In the genomic region with DNA sequence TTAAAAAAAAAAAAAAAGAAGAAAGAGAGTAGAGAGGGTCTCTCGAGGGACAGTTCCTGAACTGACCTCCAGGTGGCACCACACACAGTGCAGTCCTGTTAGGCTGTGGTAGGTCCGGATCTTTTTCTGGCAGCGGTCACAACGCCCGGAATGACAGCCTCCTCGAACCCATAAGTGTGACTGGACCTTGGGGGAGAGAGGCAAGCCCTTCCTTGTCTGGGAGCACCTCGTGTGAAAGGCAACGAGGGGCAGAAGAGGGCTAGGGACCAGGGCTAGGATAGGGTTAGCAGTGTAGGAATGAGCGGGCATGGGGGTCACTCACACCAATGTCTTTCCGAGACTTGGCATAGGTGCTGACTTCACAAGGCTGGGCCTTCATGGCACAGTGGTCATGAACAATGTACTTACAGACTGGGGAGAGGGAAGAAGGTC, we compare ENCODE assay signal across 8 mouse cellular contexts. TPM values are rescaled to one million over a fixed set of nuclear protein-coding genes. Genes with fewer than 3 reads are reported as not detected.
DNase-seq lines count a peak whose midpoint lies in the region; ATAC-seq and TF ChIP-seq lines count a peak whose summit lies in the region.

No protein-coding gene starts in this region.

- no peaks in the 10 kb centered on the region for H3K4me1 ChIP-seq in intestine, embryonic 14.5 days (replicated peaks; ENCODE audit: control insufficient read depth, insufficient read depth, low read length)
- H3K4me1 ChIP-seq in limb, embryonic 10.5 days, result 0 out of 2 replicates have a peak, but pooled peaks cover 4% of the 10 kb centered on the region
- H3K4me1 ChIP-seq in midbrain, embryonic 12.5 days, result no peaks in the 10 kb centered on the region
- no peaks in the 10 kb centered on the region for H3K4me1 ChIP-seq in small intestine, adult 2 months (ENCODE audit: control insufficient read depth, insufficient read depth, insufficient read length, low read length)

- H3K9ac ChIP-seq in intestine, embryonic 14.5 days (ENCODE audit: low read length), result no peak overlapping the region
- H3K9ac ChIP-seq in midbrain, embryonic 12.5 days (replicated peaks), result no peak overlapping the region

- H3K27ac ChIP-seq in intestine, embryonic 14.5 days (ENCODE audit: low read depth), result no peak overlapping the region
- H3K27ac ChIP-seq in limb, embryonic 10.5 days, result no peak overlapping the region
- H3K27ac ChIP-seq in midbrain, embryonic 12.5 days (replicated peaks), result no peak overlapping the region
- H3K27ac ChIP-seq in small intestine, adult 2 months (ENCODE audit: insufficient read depth, low read depth, low read length), result no peak overlapping the region

- no peak overlapping the region for H3K4me2 ChIP-seq in intestine, embryonic 14.5 days (ENCODE audit: low read length)
- H3K4me2 ChIP-seq in midbrain, embryonic 12.5 days (replicated peaks), result no peak overlapping the region

- no peak for TF ChIP-seq POLR2A in small intestine, adult 2 months (IDR thresholded peaks at IDR 0.05; ENCODE audit: low read depth, low read length)

- peak; percentile 72 for DNase-seq in layer of hippocampus, adult 11-12 months (ENCODE audit: low spot score)
- DNase-seq in layer of hippocampus, adult 9-10 months (ENCODE audit: low spot score), result no peak
- DNase-seq in embryo, embryonic 10.5 days (ENCODE audit: low spot score), result peak; percentile 79
- peak; percentile 30 for DNase-seq in gastrocnemius, postnatal 25 days
- peak; percentile 86 for DNase-seq in intestine, embryonic 14.5 days (ENCODE audit: low spot score)
- peak; percentile 78 for DNase-seq in limb, embryonic 10.5 days (ENCODE audit: low spot score)

- TF ChIP-seq CTCF in small intestine, adult 2 months (IDR thresholded peaks at IDR 0.05; ENCODE audit: extremely low read depth, insufficient read length, insufficient replicate concordance, low read depth, low read length), result peak; percentile 75; the same call in 1 of the 2 replicates

- H3K4me3 ChIP-seq in intestine, embryonic 14.5 days (ENCODE audit: low read depth, low read length), result no peak overlapping the region
- H3K4me3 ChIP-seq in limb, embryonic 10.5 days, result no peak overlapping the region
- no peak overlapping the region for H3K4me3 ChIP-seq in midbrain, embryonic 12.5 days
- no peak overlapping the region for H3K4me3 ChIP-seq in small intestine, adult 2 months (ENCODE audit: low read depth, low read length)

- H3K27me3 ChIP-seq in intestine, embryonic 14.5 days (replicated peaks; ENCODE audit: control insufficient read depth, insufficient read depth, low read length), result no peaks in the 10 kb centered on the region
- H3K27me3 ChIP-seq in limb, embryonic 10.5 days (ENCODE audit: low read depth, poor library complexity, severe bottlenecking), result no peaks in the 10 kb centered on the region
- no peaks in the 10 kb centered on the region for H3K27me3 ChIP-seq in midbrain, embryonic 12.5 days
- H3K27me3 ChIP-seq in small intestine, adult 2 months (ENCODE audit: control insufficient read depth, insufficient read depth, low read length), result no peaks in the 10 kb centered on the region

- H3K36me3 ChIP-seq in intestine, embryonic 14.5 days (ENCODE audit: control insufficient read depth, insufficient read depth, low read length), result no peaks in the 10 kb centered on the region
- peaks cover 10% of the 10 kb centered on the region for H3K36me3 ChIP-seq in limb, embryonic 10.5 days
- no peaks in the 10 kb centered on the region for H3K36me3 ChIP-seq in midbrain, embryonic 12.5 days
- peaks cover 68% of the 10 kb centered on the region for H3K36me3 ChIP-seq in small intestine, adult 2 months (ENCODE audit: control insufficient read depth, insufficient read depth, low read length)

- H3K9me3 ChIP-seq in intestine, embryonic 14.5 days (ENCODE audit: control insufficient read depth, low read length), result no peaks in the 10 kb centered on the region
- H3K9me3 ChIP-seq in limb, embryonic 10.5 days (replicated peaks), result no peaks in the 10 kb centered on the region
- H3K9me3 ChIP-seq in midbrain, embryonic 12.5 days, result no peaks in the 10 kb centered on the region

- ATAC-seq in intestine, embryonic 14.5 days (replicated peaks; ENCODE audit: low FRiP score, low TSS enrichment, low read depth), result peak; percentile 66; the same call in 1 of the 2 replicates
- ATAC-seq in midbrain, embryonic 12.5 days (ENCODE audit: low FRiP score, low read depth), result peak; percentile 65

- 21% methylated on average over 10 of the region's 10 CpGs for WGBS in intestine, embryonic 14.5 days
- 26% methylated on average over 10 of the region's 10 CpGs for WGBS in limb, embryonic 10.5 days
- 14% methylated on average over 10 of the region's 10 CpGs for WGBS in midbrain, embryonic 12.5 days
- WGBS in small intestine, adult 2 months, result 22% methylated on average over 10 of the region's 10 CpGs

RNA-seq across cellular contexts. Expression of gene Dgka, which starts 13.6 kb away (rescaled TPM):
- total RNA-seq in gastrocnemius, postnatal 25 days (2021), result 1 to 10 TPM; 8.0 to 8.3 TPM
- polyA plus RNA-seq in intestine, embryonic 14.5 days (2014; fragmentation: Nextera tagmentation; extraction: Ambion mirVana), result 5.9 and 7.7 TPM in 2 replicates
- 3.7 and 5.0 TPM in 2 replicates for polyA plus RNA-seq in limb, embryonic 10.5 days (2016; fragmentation: Nextera tagmentation; extraction: Ambion mirVana)
- polyA plus RNA-seq in midbrain, embryonic 12.5 days (2016; fragmentation: Nextera tagmentation; extraction: Ambion mirVana), result 3.9 and 4.8 TPM in 2 replicates
- 35.0 and 101 TPM in 2 replicates for polyA plus RNA-seq in small intestine, adult 2 months (2012; rRNA removed)

RNA-seq across cellular contexts. Expression of gene Pym1, which starts 16.7 kb away (rescaled TPM):
- total RNA-seq in gastrocnemius, postnatal 25 days (2021), result 1 to 10 TPM; 9.8 to 10.0 TPM
- polyA plus RNA-seq in intestine, embryonic 14.5 days (2014; fragmentation: Nextera tagmentation; extraction: Ambion mirVana), result 34.2 and 38.5 TPM in 2 replicates
- polyA plus RNA-seq in limb, embryonic 10.5 days (2016; fragmentation: Nextera tagmentation; extraction: Ambion mirVana), result 61.0 and 63.1 TPM in 2 replicates
- 50.5 and 54.6 TPM in 2 replicates for polyA plus RNA-seq in midbrain, embryonic 12.5 days (2016; fragmentation: Nextera tagmentation; extraction: Ambion mirVana)
- 6.9 and 17.0 TPM in 2 replicates for polyA plus RNA-seq in small intestine, adult 2 months (2012; rRNA removed)

RNA-seq across cellular contexts. Expression of gene Cdk2, which starts 26.2 kb away (rescaled TPM):
- 1 to 10 TPM; 3.8 to 5.3 TPM for total RNA-seq in gastrocnemius, postnatal 25 days (2021)
- polyA plus RNA-seq in intestine, embryonic 14.5 days (2014; fragmentation: Nextera tagmentation; extraction: Ambion mirVana), result 89.0 and 93.2 TPM in 2 replicates
- polyA plus RNA-seq in limb, embryonic 10.5 days (2016; fragmentation: Nextera tagmentation; extraction: Ambion mirVana), result 136 and 150 TPM in 2 replicates
- polyA plus RNA-seq in midbrain, embryonic 12.5 days (2016; fragmentation: Nextera tagmentation; extraction: Ambion mirVana), result 76.4 and 85.5 TPM in 2 replicates
- polyA plus RNA-seq in small intestine, adult 2 months (2012; rRNA removed), result 4.2 and 6.1 TPM in 2 replicates

RNA-seq across cellular contexts. Expression of gene Pmel, which starts 27.0 kb away (rescaled TPM):
- total RNA-seq in gastrocnemius, postnatal 25 days (2021), result under 1 TPM; 0.41 to 0.70 TPM
- 1.2 TPM in 2 replicates for polyA plus RNA-seq in intestine, embryonic 14.5 days (2014; fragmentation: Nextera tagmentation; extraction: Ambion mirVana)
- polyA plus RNA-seq in limb, embryonic 10.5 days (2016; fragmentation: Nextera tagmentation; extraction: Ambion mirVana), result 0.25 and 0.55 TPM in 2 replicates
- polyA plus RNA-seq in midbrain, embryonic 12.5 days (2016; fragmentation: Nextera tagmentation; extraction: Ambion mirVana), result 0.90 and 1.1 TPM in 2 replicates
- 1.4 and 2.1 TPM in 2 replicates for polyA plus RNA-seq in small intestine, adult 2 months (2012; rRNA removed)

RNA-seq across cellular contexts. Expression of gene Rab5b, which starts 35.0 kb away (rescaled TPM):
- total RNA-seq in gastrocnemius, postnatal 25 days (2021), result 10 to 100 TPM; 78.9 to 80.0 TPM
- 59.4 and 64.4 TPM in 2 replicates for polyA plus RNA-seq in intestine, embryonic 14.5 days (2014; fragmentation: Nextera tagmentation; extraction: Ambion mirVana)
- 54.0 and 68.0 TPM in 2 replicates for polyA plus RNA-seq in limb, embryonic 10.5 days (2016; fragmentation: Nextera tagmentation; extraction: Ambion mirVana)
- 96.5 and 102 TPM in 2 replicates for polyA plus RNA-seq in midbrain, embryonic 12.5 days (2016; fragmentation: Nextera tagmentation; extraction: Ambion mirVana)
- 17.2 and 32.2 TPM in 2 replicates for polyA plus RNA-seq in small intestine, adult 2 months (2012; rRNA removed)

Comparison
In these comparisons a context has a peak if more than half of its experiments do, and no peak if none do; other contexts are left out.
1. RNA of gene Cdk2, which starts 26.2 kb away (polyA plus RNA-seq): 136 to 150 TPM in limb, embryonic 10.5 days, 89.0 to 93.2 TPM in intestine, embryonic 14.5 days and 76.4 to 85.5 TPM in midbrain, embryonic 12.5 days; 4.2 to 6.1 TPM in small intestine, adult 2 months; every median in the first group is over 10 times any median in the second.